Mouse (Mus musculus): ENCODE measurements at regions not wholly inside any gene's neighbourhood (a gene's known extent, or its start where the extent isn't known, plus 50 kb on each side); places are given as distances from the start of the nearest gene placed in this dataset.

DNA sequence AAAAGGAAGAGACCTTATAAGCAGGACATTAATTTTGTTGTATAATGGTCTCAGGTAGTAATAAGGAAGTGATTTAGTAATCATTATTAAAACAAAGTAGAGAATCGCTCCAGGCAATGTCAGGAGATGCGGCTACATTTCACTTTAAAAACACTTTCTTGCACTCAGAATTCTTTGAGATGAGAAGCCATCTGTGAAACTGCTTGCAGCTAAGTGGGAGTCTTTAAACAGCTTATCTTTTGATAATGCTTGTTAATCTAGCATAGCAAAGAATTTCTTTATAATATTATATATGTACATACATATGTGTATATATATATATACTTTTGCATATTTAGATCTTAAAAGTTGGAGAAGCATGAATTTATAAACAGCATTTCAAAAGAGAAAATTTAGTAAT, 133.1 kb upstream of the Klf6 start:
- TF ChIP-seq CTCF (IDR thresholded peaks at IDR 0.05; ENCODE audit: borderline replicate concordance, insufficient read depth, low read length): no peak
- no peak for TF ChIP-seq POLR2A (IDR thresholded peaks at IDR 0.05; ENCODE audit: low read depth, low read length)
